Mouse (Mus musculus): ENCODE data around the gene Eme1.
"Not testable (repeated sequence)": the region's sequence is repeated elsewhere in the genome, so short reads cannot be mapped to it uniquely, and the experiment has no call there.

GRCm38 (mm10) chr11:94692502-94692901, 38.7 kb upstream of the Eme1 start:
- not testable (repeated sequence) for TF ChIP-seq POLR2A (IDR thresholded peaks at IDR 0.05; ENCODE audit: insufficient read length, low read depth); TCF12 (IDR thresholded peaks at IDR 0.05; ENCODE audit: insufficient read depth, poor library complexity, severe bottlenecking); POLR2AphosphoS2 (IDR thresholded peaks at IDR 0.05; ENCODE audit: insufficient read length, low read depth); USF1 (IDR thresholded peaks at IDR 0.05; ENCODE audit: low read depth); MAX (IDR thresholded peaks at IDR 0.05; ENCODE audit: low read depth); E2F4 (IDR thresholded peaks at IDR 0.05; ENCODE audit: insufficient read depth); TCF3 (IDR thresholded peaks at IDR 0.05; ENCODE audit: insufficient read length, low read depth); MYOG (IDR thresholded peaks at IDR 0.05; ENCODE audit: control insufficient read depth in 1 of 3, insufficient read depth in 1 of 3, insufficient read length in 2 of 3, low read depth in 2 of 3)
